Mouse (Mus musculus) small intestine, adult 2 months (tissue): Measurements from ENCODE around the gene Pik3r2.

Source experiments
- CTCF ChIP-seq: fragments of 200-500 bp; IDR thresholded peaks from 2 replicates; pipeline ENCODE4 v1.5.1; 2012; ENCODE audit warnings: low read depth, mild to moderate bottlenecking, control low read depth, inconsistent platforms, low read length, moderate library complexity, mixed read lengths; ENCODE audit not compliant: insufficient replicate concordance, insufficient read length; ENCODE audit errors: extremely low read depth
- POLR2A ChIP-seq: fragments of 200-500 bp; IDR thresholded peaks from 2 replicates; pipeline ENCODE4 v1.6.1; 2012; ENCODE audit warnings: low read depth, mild to moderate bottlenecking, control low read depth, inconsistent platforms, low read length, moderate library complexity

DNA sequence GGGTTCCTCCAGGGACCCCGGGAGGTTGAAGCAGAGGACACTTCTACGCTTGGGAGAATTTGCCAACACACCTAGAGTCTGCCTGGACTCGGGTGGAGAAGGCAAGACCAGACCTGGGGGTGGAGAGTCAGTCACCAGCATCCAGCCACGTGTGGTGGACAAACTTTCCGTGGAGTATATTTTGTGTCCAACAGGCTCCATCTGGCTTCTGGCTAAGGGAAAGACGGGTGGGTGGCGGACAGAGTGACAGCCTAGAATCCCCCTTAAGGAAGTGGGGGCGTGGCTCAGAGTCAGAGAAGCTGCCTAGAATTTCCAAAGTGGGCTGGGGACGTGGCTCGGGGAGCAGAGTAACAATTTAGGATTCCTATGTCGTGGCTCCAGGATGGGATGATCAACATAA is 45.5 kb upstream of the Pik3r2 start:
- TF ChIP-seq CTCF = no peak
- no peak for TF ChIP-seq POLR2A
